Mouse (Mus musculus) heart, postnatal 36 days (tissue): ENCODE measurements at regions not wholly inside any gene's neighbourhood (a gene's known extent, or its start where the extent isn't known, plus 50 kb on each side); places are given as distances from the start of the nearest gene placed in this dataset.

Source experiments
- DNase-seq, 2 experiments: peaks; one replicate each; pipeline ENCODE4 v3.0.0; 2021 to 2022
- intact Hi-C: fragments of 180-260 bp; cut with DNase I; formaldehyde crosslinking; loops from one replicate; pipeline ENCODE4 v1.15.1; 2025

GRCm38 (mm10) chr17:7680658-7681057 is 146.4 kb downstream of the Fndc1 start:
- DNase-seq, result peak in 1 of 2 experiments; percentile 33
- intact Hi-C loops, result no loop called here

DNA sequence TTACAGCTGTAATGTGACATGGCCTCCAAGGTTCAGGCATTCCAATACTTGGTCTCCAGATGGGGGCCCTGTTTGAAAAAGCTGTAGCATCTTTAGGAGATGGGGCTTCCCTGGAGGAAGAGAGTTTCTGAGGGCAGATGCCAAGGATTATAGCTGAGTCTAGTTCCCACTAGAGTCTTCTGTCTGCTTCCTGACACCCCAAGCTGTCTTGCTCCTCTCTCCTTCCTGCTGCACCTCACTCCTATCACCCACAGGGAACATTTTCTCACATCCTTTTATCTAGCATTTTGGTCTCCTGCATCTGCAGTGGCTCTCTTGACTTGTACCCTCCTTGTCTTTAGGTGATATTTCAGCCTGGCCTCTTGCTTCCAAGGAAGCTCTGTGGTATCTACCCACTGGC is 147.3 kb downstream of the Fndc1 start:
- DNase-seq, result no peak
- intact Hi-C loops, result no loop called here

DNA sequence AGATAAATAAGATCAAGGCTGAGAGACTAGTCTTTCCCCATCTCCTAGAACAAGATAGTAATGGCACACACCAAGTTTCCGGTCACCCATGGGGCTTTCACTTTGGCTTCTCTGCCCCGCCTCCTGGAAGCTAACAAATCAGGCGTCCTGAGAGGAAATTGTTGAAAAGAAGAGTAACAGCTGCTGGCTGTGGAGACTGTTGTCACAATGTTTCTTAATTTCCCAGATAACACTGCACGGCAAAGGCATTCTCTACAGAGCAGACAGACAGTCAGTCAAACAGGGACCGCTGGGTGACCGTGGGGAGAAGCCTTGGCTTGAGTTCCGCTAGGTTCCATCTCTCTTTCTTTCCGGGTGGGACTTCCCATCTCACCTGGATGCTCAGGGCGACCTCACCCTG is 148.2 kb downstream of the Fndc1 start:
- intact Hi-C loops, result no loop called here
- DNase-seq, result peak in 1 of 2 experiments; percentile 45

GRCm38 (mm10) chr17:7677796-7678195 is 149.3 kb downstream of the Fndc1 start:
- DNase-seq, result no peak
- intact Hi-C loops, result no loop called here

DNA sequence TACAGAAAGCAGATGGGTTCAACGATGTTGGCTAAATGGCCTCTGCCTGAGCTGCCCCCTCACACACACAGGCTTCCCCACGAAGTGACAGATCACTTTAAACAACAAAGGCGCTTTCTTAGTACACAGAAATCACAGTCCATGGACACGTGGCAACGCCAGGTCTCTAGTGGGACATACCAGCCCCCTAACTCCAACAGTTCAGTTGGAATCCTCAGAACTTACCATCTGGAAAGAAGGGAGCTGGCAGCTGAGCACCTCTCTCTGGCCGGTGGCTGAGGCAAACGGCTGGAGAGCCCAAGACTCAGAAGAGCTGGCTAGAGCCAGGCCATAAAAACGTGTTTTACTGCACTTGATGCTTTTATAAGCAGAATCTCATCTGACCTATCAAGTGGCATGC is 149.8 kb downstream of the Fndc1 start:
- DNase-seq, result no peak
- intact Hi-C loops, result no loop called here

GRCm38 (mm10) chr17:7676776-7677175 is 150.3 kb downstream of the Fndc1 start:
- no peak for DNase-seq
- intact Hi-C loops, result no loop called here

DNA sequence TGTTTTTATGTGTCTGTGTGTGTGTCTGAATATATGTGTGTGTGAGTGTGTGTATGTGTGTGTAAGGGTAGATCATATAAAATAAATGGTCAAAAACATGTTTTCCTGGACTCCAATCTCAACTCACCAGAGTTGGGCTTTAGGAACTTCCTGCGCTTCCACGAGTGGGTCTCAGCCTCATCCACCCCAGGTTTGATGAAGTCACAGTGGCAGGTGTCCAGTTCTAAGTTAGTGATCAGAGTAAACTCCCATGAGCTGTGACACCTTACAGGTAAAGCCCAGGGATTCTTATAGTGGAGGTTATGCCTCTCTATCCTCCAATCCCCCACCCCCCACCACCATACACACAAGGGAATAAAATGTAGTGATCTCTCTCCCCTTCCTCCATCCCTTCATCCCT is 152.6 kb downstream of the Fndc1 start:
- DNase-seq, result no peak
- intact Hi-C loops, result no loop called here

DNA sequence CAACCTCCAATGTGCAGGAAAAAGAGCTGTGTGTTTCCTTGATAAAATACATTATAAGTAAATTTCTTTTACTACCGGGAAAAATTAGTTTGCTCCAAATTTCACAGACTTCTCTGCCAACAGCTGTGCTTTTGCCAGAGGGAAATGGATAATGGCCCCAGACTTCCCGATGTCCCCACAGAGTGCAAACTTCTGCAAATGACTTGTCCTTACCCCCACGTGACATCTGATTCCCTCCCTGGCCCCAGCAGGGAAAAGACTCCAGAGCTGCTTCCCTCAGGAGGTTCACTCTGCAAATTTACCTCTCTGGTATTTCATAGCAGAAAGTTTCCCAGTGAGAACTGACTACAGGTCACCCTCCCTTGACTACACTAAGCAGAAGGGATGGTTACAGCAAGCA is 159.3 kb downstream of the Fndc1 start:
- intact Hi-C loops, result no loop called here

DNA sequence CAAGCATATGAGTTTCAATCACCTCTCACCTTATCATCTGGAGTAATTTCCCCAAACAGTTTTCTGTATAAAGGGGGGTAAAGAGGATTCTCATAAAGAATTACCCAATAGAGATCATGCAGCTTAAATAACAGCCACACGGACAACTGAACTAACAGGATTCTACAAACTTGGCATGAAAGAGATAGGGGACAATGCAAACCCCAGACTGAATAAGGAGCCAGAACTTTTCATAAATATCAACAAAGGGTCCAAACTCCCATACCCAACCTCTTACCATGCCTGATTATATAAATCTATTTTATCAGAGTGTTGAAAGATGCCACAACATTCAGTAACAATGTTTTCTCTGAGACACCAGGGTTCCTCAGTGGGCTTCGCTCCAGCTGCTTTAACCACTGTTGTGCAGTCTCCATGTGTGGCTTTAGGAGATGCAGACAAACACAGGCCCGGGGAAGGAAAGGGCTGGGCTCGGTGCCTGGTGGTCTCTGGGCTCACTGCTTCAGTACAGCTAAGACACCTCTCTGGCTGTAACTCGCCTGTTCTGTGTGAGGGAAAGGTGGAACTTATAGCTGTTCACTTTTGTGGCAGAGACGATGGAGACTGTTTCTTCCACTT is 160.2 kb downstream of the Fndc1 start:
- intact Hi-C loops, result no loop called here

More for the DNA sequence above, 159.3 kb downstream of the Fndc1 start:
- no peak for DNase-seq

DNA sequence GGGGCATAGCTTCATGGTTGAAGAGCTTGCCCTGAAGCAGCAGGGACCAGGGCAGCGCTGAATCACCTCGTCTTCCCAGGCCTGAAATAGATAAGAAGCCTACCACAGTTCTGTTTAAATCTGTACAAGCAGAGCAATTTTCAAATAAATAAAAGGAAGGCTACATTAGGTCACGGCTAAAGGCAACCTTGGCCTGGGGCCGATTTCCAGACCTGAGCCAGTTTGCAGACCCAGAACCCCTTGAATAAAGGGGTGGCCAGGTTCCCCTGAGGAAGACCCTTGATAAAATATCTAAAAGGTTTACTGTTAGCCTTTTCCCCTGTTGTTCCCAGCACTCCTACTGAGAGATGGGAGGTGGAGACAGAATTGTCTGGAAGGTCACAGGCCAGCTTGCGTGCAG is 160.9 kb downstream of the Fndc1 start:
- DNase-seq, result no peak
- intact Hi-C loops, result no loop called here

More for the DNA sequence above, 160.2 kb downstream of the Fndc1 start:
- DNase-seq, result no peak

DNA sequence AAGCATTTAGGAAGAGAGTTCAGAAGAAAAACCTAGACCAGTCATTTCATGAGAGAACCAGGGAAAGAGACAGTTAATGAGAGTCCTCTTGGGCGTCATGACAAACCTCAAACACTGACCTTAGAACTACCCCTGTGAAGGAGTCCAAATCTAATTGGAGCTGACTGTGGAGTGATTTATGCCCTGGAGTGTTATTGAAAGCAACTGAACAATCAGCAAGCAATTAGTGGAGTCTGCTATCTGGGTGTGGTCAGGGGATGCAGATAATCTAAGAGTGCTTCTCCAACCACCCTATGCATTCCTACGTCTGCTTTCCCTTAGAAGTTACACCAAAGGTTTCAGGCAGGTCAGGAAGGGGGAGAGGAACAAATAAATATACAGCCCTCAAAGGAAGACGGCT is 161.4 kb downstream of the Fndc1 start:
- intact Hi-C loops, result no loop called here
- no peak for DNase-seq

DNA sequence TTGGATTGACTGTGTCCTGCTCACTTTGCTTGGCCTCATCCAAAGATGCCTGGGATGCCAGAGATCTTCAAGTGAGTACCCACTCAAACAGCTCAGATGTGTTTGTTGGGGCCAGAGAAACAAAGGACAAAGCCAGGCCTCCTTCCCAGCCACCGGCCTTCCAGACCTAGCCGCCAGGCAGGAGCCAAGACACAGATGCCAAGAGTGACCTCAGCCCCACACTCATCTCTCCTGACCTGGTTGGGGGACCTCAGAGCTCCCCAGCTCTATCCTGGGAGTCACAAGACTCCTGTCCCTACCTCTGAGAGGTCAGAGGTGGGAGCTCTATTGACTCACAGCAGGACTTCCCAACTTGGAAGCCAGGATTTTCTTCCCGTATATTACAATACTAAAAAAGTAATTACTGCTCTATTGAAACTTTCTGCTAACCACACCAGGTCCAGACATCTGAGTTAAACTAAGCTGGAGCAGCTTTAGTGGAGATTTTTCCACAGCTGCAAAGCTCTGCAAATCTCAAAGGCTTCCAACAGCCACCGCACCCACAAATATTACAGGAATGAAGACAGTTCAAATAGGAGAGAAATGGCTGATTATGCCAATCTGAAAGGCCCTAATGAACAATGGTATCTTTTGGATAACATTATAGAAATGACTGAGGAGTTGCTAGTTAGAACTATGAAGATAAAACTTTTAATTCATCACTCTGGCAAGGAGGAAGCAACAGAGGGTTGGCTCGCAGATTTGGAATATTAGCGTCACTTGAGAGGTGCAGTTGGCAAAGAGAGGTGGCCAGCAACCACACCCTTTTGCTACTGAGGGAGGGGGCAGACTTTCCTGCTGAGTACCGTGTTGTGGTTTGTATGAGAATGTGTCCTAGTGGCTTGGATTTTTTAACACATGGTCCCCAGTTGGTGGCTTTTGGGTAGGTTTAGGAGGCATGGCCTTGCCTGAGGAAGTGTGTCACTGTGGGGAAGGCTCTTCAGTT is 162.9 kb downstream of the Fndc1 start:
- intact Hi-C loops, result no loop called here
- DNase-seq, result peak in 1 of 2 experiments; percentile 38

GRCm38 (mm10) chr17:7656503-7656902 is 170.6 kb downstream of the Fndc1 start:
- intact Hi-C loops, result no loop called here
- no peak for DNase-seq

DNA sequence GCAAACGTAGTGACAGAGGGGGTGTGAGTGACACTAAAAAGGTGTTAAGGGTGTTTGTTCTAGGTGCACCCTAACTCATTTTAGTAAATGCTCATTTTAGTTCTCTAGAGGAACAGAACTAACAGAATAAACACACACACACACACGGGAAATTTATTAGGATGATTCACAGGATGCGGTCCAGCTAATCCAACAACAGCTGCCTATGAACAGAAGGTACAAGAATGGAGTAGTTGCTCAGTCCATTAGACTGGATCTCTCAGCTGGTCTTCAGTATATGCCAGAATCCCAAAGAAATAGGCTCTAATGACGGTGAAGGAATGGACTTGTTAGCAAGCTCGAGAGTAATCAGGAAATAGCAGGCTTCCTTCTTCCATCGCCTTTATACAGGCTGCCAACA is 171.1 kb downstream of the Fndc1 start:
- intact Hi-C loops, result no loop called here
- no peak for DNase-seq

- intact Hi-C loops, result loop anchor here (5.0 kb wide), 1 partner anchor 173 kb away; the partner anchor contains the start of gene Fndc1
- peak; percentile 22 to 47 for DNase-seq
Observed at GRCm38 (mm10) chr17:7654064-7654564, 173.0 kb downstream of the Fndc1 start.

DNA sequence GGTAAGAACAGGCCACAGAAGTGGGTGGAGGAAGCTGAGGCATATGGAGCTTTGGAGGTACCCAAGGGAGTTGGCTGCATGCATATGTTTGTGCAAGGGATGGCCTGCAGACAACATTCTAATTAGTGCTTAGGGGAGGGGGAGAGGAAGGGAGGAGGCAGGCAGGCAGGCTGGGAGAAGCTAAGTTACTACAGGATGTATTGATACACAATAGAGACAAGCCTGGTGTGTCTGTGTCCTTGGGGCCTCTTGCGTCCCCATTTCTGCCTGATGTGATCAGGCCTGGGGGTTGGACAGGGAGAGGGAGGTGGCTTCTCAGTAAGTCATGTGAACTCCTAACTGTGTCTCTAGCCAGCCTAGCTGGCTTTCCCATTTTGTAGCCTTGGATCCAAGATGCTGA is 175.1 kb downstream of the Fndc1 start:
- no peak for DNase-seq
- intact Hi-C loops, result loop anchor here (5.0 kb wide), 1 partner anchor 175 kb away; the partner anchor contains the start of gene Fndc1

GRCm38 (mm10) chr17:7650417-7650816 is 176.7 kb downstream of the Fndc1 start:
- DNase-seq, result no peak
- intact Hi-C loops, result loop anchor here (5.0 kb wide), 1 partner anchor 177 kb away; the partner anchor contains the start of gene Fndc1

- intact Hi-C loops, result no loop called here
- DNase-seq, result no peak
Observed at GRCm38 (mm10) chr17:7644857-7645481, 182.1 kb downstream of the Fndc1 start.

GRCm38 (mm10) chr17:7643640-7644039 is 183.5 kb downstream of the Fndc1 start:
- DNase-seq, result no peak
- intact Hi-C loops, result no loop called here

DNA sequence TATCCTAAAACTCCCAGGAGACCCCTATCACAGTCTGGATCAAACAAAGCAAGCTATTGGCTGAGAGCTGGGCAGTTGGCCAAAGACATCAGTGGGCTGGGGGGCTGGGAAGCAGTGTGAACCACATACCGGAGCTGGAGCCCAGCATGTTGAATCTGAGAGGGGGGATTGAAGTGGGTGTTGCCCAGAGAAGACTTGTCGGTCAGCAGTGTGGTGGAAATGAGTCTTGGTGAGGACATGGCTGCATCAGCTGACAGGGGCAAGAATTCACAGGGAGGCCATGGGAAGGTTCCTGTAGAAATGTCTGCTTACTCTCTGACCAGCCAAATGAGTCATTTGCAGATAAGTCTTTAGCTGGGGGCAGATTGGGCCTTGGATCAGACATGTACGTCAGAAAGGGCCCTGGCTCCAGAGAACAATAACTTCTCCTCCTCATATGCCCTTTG is 184.6 kb downstream of the Fndc1 start:
- intact Hi-C loops, result no loop called here
- DNase-seq, result peak in 1 of 2 experiments; percentile 22

- intact Hi-C loops, result no loop called here
- DNase-seq, result peak in 1 of 2 experiments; percentile 7
Observed at GRCm38 (mm10) chr17:7634291-7634664, 192.8 kb downstream of the Fndc1 start.
